Mouse (Mus musculus): ENCODE measurements around the gene Myb.
A peak's percentile ranks its signal among the peaks of the same experiment; 100 is the strongest.

The Myb gene

DNA sequence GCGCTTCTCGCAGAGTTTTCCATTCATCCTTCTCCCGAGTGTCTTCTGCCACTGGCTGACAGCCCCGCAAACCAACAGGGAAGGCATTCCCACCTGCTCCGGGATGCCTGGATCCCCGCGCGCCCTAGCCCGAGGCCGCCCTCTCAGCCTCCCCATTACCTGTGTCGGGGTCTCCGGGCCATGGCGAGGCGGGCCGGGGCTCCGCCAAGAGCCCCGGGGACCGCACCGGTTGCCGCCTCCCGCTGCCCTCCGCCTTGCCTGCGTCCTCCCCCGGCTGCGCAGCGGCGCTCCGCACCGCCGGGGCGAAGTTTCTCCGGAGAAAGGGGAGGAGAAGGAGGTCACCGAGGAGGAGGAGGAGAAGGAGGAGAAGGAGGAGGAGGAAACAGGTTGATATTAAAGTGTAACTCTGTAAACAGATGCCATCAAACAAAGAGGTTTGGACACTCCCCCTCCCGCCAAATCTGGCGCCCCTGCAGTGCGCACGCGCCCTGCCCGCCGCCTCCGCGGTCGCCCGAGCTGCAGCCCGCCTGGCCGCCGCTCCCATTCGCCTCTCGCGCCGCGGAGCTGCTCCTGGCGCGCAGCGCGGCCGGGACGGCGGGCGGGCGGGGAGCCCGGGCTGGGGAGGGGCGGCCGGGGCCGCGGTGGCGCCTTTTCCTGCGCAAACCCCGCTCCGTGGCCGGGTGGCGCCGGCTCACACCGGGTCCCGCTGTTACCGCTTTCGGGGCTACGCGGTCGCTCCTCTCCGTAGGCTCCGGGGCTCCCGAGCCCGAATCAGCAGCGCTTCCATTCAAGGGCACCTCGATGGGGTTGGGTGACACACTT is at the start of gene Myb:
Myb (minus strand) TSS at position 448 of the 822 bp plus-strand sequence.
- DNase-seq (ENCODE audit: low spot score), result peak; percentile 82

- no peak for DNase-seq (ENCODE audit: low spot score)
These were observed 46.6 kb upstream of the Myb start for GRCm38 (mm10) chr10:21207378-21207777.

GRCm38 (mm10) chr10:21206232-21206631 is 45.4 kb upstream of the Myb start:
- DNase-seq (ENCODE audit: low spot score), result no peak

- no peak for DNase-seq (ENCODE audit: low spot score)
These were observed 43.8 kb upstream of the Myb start for GRCm38 (mm10) chr10:21204496-21205085.

- DNase-seq (ENCODE audit: low spot score), result no peak
These were observed 43.1 kb upstream of the Myb start for GRCm38 (mm10) chr10:21203886-21204285.

DNA sequence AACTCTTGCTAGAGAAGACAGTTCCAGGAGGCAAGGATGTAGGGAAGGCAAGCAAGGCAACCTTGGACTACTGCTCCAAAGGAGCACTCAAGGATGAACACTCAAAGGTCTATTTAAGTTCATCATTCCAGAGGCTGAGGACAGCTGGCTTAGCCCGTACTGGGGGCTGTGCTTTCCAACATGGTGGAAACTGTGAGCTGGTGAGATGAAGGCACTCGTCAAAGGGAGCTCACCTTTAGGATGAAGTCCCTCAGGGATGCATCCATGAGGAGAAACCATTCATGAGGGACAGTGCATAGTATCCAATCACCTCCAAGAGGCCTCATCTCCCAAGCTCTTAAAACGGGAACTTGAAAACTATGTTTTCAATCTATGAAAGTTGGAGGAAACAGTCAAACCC is 42.7 kb upstream of the Myb start:
- no peak for DNase-seq (ENCODE audit: low spot score)

GRCm38 (mm10) chr10:21200761-21201160 is 40.0 kb upstream of the Myb start:
- no peak for DNase-seq (ENCODE audit: low spot score)

- no peak for DNase-seq (ENCODE audit: low spot score)
These were observed 39.5 kb upstream of the Myb start for GRCm38 (mm10) chr10:21200322-21200721.

DNA sequence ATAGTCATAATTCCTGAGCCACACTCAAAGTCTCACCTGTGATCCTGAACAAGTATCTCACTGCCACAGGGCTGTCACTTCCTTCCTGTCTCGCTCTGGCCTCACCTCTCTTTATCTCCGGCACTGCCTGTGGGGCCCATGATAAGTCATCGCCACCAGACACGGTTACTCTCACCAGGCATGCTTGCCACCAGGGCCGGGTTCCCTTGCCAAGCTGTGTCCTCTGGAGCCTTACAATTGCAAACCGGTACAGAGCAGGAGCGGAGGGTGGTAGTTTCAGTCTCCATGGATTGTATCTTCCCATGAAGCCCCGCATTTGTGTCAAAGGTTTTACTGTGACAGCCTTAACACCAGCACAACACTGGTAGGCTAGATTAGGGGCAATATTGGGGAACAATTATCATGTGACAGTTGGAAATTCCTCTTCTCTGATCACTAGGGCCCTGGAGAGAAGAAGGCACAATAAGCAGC is 35.9 kb upstream of the Myb start:
- no peak for DNase-seq (ENCODE audit: low spot score)

DNA sequence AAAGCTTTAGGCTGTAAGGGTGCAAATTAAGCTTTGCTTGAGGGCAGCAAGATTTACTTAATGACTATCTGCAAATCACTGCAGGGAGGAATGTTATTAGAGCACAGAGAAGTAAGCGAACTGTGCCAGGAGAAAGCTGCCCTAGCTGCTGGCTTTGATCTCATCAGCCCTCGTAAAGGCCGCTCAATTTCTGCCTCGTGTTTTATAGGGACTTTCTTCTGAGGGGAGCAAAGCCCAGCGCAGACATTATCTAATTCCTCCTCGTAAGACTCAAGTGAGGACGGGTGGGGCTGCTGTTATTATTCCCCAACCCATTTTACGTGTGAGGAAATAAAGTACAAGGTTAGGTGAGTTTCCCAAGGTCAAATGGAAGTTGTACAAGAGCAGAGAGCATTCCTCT is 34.8 kb upstream of the Myb start:
- DNase-seq (ENCODE audit: low spot score), result no peak

DNA sequence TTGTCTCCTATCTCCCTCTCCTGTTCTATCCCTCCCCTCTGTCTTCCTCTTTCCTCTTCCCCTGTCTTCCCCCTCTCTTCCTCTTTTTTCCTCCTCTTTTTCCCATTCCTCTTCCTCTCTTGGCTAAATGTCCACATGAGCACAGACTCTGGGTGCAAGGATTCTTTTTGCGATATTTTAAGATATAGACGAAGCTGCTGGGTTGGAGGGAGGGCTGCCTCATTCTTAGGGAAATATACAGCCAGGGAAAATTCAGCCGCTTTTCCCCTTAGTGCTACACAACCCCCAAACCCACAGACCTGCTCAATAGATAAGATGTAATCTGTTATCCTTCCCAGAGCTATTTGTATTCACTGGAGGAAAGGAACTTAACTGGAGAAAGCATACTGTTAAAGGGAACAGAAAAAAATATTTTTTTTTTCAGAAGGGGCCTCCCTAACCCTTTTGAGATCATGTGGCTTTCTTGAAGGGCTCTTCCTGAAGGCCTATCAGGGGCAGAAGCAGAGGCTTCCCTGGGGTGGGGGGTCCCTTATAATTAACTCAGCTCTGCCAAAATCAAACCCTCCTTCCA is 33.2 kb upstream of the Myb start:
- no peak for DNase-seq (ENCODE audit: low spot score)

- no peak for DNase-seq (ENCODE audit: low spot score)
These were observed 32.5 kb upstream of the Myb start for GRCm38 (mm10) chr10:21193088-21193934.

DNA sequence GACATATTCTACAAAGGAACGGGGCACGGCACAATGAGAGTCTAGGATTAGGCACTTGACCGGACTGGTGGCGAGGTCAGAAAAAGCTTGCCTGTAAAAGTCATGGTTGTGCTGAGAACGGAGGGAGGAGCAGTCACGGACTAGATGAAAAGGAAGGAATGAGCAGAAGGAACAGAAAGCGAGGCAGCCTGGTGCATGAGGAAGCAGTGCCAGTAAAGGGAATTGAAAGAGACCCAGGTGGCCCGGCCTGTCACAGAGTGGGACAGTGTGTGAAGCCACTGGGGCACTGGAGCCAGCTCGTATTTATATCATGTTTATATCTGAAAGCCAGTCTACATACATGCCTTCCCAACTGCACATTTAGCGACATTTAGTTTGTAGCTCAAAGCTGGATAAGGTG is 31.7 kb upstream of the Myb start:
- DNase-seq (ENCODE audit: low spot score), result no peak

DNA sequence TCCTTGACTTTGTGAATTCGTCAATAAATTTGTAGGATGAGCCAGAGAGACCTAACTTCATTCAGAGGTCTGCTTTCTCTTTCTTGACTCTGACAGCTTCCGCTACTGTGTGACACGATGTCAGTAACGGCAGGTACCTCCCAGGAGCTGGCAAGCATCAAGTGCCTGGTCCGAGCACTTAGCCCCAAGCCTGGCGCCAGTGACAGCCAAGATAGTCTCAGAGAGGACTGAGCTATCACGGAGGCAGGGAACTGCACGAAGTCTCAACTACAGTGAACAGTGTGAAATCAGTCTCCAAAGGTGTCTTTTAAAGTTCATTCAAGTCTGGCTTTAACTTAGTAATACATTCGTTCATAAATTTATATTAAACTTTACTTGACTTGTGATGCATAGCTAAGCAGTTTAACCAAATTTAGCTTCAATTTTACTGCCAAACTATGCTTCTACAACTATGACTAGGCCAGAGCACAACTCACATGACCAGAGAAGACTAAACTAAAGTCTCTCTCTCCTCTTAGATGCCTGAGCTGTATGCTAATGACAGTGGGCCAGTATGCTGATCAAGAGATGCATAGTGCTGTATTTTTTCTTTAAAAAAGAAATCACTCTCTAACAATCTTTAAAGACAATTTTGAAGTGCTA is 29.1 kb upstream of the Myb start:
- DNase-seq (ENCODE audit: low spot score), result no peak

- DNase-seq (ENCODE audit: low spot score), result no peak
These were observed 28.5 kb upstream of the Myb start for GRCm38 (mm10) chr10:21189275-21189601.

- peak; percentile 76 for DNase-seq (ENCODE audit: low spot score)
These were observed 27.9 kb upstream of the Myb start for GRCm38 (mm10) chr10:21188564-21189274.

DNA sequence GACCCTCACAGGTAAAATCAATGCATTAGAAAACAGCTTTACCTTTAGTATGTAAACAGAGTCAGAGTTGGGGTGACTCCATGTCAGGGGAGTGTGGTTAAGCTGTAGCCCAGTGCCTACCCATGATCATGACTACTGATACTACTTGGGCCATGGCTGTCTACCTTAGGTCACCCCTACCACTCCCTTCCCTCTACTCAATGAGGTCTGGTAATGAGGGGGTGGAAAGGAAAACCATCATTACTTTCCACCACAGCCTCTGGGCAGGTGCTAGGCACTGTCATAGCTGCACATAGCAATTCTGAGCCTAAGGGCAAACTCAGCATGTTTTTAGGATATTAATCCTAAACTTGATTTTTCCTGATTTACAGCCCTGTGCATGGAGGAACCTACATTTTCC is 27.1 kb upstream of the Myb start:
- DNase-seq (ENCODE audit: low spot score), result no peak

- DNase-seq (ENCODE audit: low spot score), result no peak
These were observed 25.9 kb upstream of the Myb start for GRCm38 (mm10) chr10:21186733-21187132.

DNA sequence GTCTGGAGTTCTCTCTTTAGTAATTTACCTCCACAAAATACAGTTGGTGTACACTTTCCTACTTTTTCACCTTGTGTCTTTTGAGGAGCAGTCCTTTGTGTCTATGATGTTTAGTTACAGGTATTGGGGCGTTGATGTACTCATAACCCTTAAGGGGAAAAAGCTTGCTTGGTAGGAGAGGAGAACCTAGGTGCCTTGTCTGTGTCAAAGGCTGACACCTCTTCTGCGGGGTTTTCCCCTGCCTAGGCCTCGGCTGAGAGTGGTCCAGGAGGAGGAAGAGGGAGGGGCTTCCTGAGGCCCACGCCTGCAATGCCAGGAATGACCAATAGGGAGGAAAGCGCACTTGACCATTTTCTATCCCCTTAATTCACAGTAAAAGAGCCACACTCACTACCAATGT is 17.9 kb upstream of the Myb start:
- DNase-seq (ENCODE audit: low spot score), result peak; percentile 53

DNA sequence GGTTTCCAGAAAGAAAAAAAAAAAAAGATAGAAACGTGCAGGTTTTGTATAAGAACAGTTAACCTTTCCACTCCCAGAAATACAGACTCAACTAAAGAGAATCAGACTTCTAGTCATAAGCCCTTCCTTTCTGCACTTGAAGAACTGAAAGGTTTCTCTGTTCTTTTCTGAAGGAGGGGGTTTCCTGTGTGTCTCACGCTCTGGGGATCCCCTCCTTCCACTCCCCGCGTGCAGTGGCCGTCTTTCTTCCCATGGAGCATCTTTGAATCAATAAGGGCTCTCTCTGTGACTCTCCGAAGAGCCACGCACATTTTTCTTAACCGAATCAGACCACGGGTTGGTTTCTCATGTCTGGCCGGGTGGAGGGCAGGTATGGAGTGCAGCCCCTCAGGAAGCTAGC is 17.5 kb upstream of the Myb start:
- DNase-seq (ENCODE audit: low spot score), result no peak

DNA sequence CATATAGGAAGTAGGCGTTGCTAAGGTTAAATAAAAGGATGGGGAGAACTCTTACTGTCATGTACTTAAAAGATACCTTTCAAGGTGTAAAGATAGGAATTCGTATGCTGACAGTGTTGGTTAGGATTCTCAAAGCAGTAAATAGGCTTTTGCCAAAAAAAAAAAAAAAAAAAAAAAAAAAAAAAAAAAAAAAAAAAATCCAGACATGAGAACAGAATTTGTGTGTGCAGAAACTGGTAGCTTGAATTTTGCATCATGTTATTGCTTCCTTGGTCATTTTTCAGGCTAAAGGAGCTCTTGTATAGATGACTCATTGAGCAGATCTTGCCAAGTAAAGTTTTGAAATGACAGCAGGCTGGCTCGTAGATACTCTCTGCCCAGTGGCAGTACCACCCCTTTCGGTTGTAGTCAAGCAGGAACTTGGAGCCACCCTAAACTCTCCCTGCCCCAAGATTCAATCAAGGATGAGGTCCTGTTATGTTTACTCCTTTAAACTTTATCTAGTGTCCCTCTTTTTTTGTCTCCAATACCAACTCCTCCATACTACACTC is 11.9 kb upstream of the Myb start:
- no peak for DNase-seq (ENCODE audit: low spot score)

Measured in embryo, embryonic 10 days (tissue).